Mouse (Mus musculus) neural tube, embryonic 11.5 days (tissue): ENCODE data around the gene RPS10-NUDT3. TPM values are rescaled to one million over a fixed set of nuclear protein-coding genes. Genes with fewer than 3 reads are reported as not detected.
A peak's percentile ranks its signal among the peaks of the same experiment; 100 is the strongest.

ENCODE experiments used
- ATAC-seq: fragments of 200-750 bp; cut with Nextera tagmentation; 2 replicates; pipeline ENCODE4 v1.8.0; 2017; ENCODE audit warnings: moderate number of reproducible peaks, mild to moderate bottlenecking, moderate TSS enrichment, moderate library complexity; ENCODE audit not compliant: insufficient read depth, low FRiP score, low TSS enrichment
- DNase-seq: peaks from one replicate; pipeline ENCODE4 v3.0.0-alpha.2; 2015; ENCODE audit warnings: low spot score
- H3K27ac ChIP-seq: fragments of 300-500 bp; sonication (generic); 2 replicates; pipeline ENCODE4 v1.5.1; 2014; ENCODE audit warnings: low read depth, mild to moderate bottlenecking, low read length
- H3K27me3 ChIP-seq: fragments of 300-500 bp; sonication (generic); 2 replicates; pipeline ENCODE4 v1.6.1; 2014; ENCODE audit warnings: mild to moderate bottlenecking, low read length, mixed read lengths; ENCODE audit not compliant: control insufficient read depth, insufficient read depth
- H3K36me3 ChIP-seq: fragments of 300-500 bp; sonication (generic); 2 replicates; pipeline ENCODE4 v1.6.1; 2014; ENCODE audit warnings: mild to moderate bottlenecking, low read length, moderate library complexity, mixed read lengths; ENCODE audit not compliant: control insufficient read depth, insufficient read depth
- H3K4me1 ChIP-seq: fragments of 300-500 bp; sonication (generic); 2 replicates; pipeline ENCODE4 v1.6.1; 2014; ENCODE audit warnings: low read length, mixed read lengths; ENCODE audit not compliant: control insufficient read depth, insufficient read depth
- H3K4me2 ChIP-seq: fragments of 300-500 bp; sonication (generic); 2 replicates; pipeline ENCODE4 v1.6.1; 2014; ENCODE audit warnings: low read depth, mild to moderate bottlenecking, moderate library complexity
- H3K4me3 ChIP-seq: fragments of 300-500 bp; sonication (generic); 2 replicates; pipeline ENCODE4 v1.5.1; 2014; ENCODE audit warnings: low read depth, low read length
- H3K9ac ChIP-seq: fragments of 300-500 bp; sonication (generic); 2 replicates; pipeline ENCODE4 v1.6.1; 2014; ENCODE audit warnings: mild to moderate bottlenecking, low read length
- H3K9me3 ChIP-seq: fragments of 300-500 bp; sonication (generic); 2 replicates; pipeline ENCODE4 v1.6.1; 2016; ENCODE audit warnings: low read length; ENCODE audit not compliant: control insufficient read depth
- WGBS: fragments of 180-500 bp; shearing (Covaris S2); extraction: QIAGEN DNeasy Blood & Tissue Kit; methylation state at CpG from one replicate; pipeline ENCODE4 v1.1.7; 2014; 5-methylcytosine and 5-hydroxymethylcytosine counted together
- polyA plus RNA-seq: library from polyadenylated mRNA; unstranded; fragments of >200 nt; fragmentation: Nextera tagmentation; extraction: Ambion mirVana; gene quantifications from 2 replicates; pipeline ENCODE4 v1.2.1, GENCODE M21; 2014

Gene RPS10-NUDT3
- polyA plus RNA-seq, 1 experiment from 2014 or later: not detected

GRCm38 (mm10) chr17:27657123-27657522 lies 22.1 kb upstream of the RPS10-NUDT3 start:
- Histone ChIP-seq H3K27ac (no peak overlapping the region), H3K4me1 (peaks cover 5% of the 10 kb centered on the region; the same call in 1 of the 2 replicates), H3K4me3 (no peak overlapping the region), H3K9ac (no peak overlapping the region), H3K9me3 (no peaks in the 10 kb centered on the region), H3K4me2 (no peak overlapping the region), H3K27me3 (peaks cover 18% of the 10 kb centered on the region), H3K36me3 (no peaks in the 10 kb centered on the region)
- 67% methylated on average over 8 of the region's 8 CpGs for WGBS
- no peak for ATAC-seq
- no peak for DNase-seq

DNA sequence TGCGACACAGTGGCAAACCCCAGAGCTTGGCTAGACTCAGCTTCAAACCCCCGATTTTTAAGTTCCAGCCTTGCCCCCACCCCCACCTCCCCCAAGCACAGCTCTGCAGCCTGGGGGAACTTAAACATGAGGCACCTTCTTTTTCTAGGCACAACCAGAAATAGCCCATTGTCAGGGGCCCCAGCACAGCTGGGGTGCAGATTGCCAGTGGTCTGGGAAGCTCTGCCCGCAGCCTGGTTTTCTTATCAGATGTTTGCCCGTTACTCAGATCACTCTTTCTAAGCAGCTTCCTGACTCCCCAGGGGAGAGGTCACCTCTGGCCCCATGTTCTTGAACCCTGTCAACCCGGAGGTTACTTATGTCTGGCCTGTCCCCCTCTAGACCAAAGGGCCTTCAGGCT lies 21.4 kb upstream of the RPS10-NUDT3 start:
- Histone ChIP-seq H3K27ac (no peak overlapping the region), H3K4me2 (peak overlapping the region; percentile 58), H3K36me3 (no peaks in the 10 kb centered on the region), H3K4me3 (no peak overlapping the region), H3K27me3 (peaks cover 18% of the 10 kb centered on the region), H3K9me3 (no peaks in the 10 kb centered on the region), H3K9ac (no peak overlapping the region), H3K4me1 (peaks cover 5% of the 10 kb centered on the region; the same call in 1 of the 2 replicates)
- 20% methylated on average over 5 of the region's 5 CpGs for WGBS
- ATAC-seq (no peak), DNase-seq (no peak)

GRCm38 (mm10) chr17:27656011-27656399 lies 21.0 kb upstream of the RPS10-NUDT3 start:
- Histone ChIP-seq H3K4me2 (peak overlapping the region; percentile 58), H3K36me3 (no peaks in the 10 kb centered on the region), H3K4me1 (peaks cover 5% of the 10 kb centered on the region; the same call in 1 of the 2 replicates), H3K27me3 (peaks cover 18% of the 10 kb centered on the region), H3K9ac (peak overlapping the region; percentile 35; the same call in 1 of the 2 replicates), H3K4me3 (peak overlapping the region; percentile 40), H3K9me3 (no peaks in the 10 kb centered on the region), H3K27ac (no peak overlapping the region)
- peak; percentile 58 for DNase-seq
- 3% methylated on average over 13 of the region's 14 CpGs for WGBS
- no peak for ATAC-seq

- peaks cover 18% of the 10 kb centered on the region for H3K27me3 ChIP-seq
Measured at GRCm38 (mm10) chr17:27655089-27656010, 20.3 kb upstream of the RPS10-NUDT3 start, which contains the start of gene Pacsin1. TSS of gene Pacsin1 (plus strand) at chr17:27655509.

DNA sequence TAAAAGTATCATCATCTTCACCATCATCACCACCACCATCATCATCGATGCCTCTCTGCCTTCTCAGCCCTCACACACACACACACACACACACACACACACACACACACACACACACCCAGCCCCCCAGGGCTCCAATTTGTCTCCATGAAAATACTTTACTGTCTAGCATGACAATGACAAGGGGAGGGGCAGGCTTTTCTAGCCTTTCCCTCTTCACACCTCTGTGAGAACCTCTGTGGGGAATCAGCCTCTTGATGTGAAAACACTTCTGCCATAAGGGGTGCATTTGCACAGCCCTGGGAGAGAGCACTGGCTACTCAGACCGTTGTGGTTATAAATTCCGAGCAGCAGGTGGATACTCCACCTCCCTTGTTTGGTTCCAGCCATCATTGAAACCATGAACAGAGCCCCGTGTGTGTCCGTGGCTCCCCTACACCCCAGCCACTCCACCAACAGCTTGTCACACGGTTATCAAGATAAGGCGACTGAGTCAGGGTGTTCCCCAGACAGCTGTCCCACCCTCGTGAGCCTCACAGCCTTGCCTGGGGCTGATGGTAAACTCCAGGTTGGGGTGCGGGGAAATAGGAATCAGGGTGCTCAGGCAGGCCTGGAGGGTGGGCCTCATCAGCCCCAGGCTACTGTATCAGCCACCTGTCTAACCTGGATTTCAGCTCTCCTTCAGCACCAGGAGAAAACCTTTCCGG lies 18.4 kb upstream of the RPS10-NUDT3 start:
- peaks cover 5% of the 10 kb centered on the region; the same call in 1 of the 2 replicates for H3K4me1 ChIP-seq
- 48% methylated on average over 10 of the region's 10 CpGs for WGBS
- H3K9me3 ChIP-seq: no peaks in the 10 kb centered on the region
- no peaks in the 10 kb centered on the region for H3K36me3 ChIP-seq
- ATAC-seq (no peak), DNase-seq (no peak)
- no peak overlapping the region for H3K4me3 ChIP-seq
- no peak overlapping the region for H3K9ac ChIP-seq
- no peak overlapping the region for H3K4me2 ChIP-seq
- no peak overlapping the region for H3K27ac ChIP-seq
- H3K27me3 ChIP-seq: peaks cover 18% of the 10 kb centered on the region

More at GRCm38 (mm10) chr17:27655089-27656010, 20.3 kb upstream of the RPS10-NUDT3 start, which contains the start of gene Pacsin1:
- ATAC-seq (0 out of 2 replicates have a peak, but pooled peaks have one; percentile 55), DNase-seq (peak; percentile 74)
- peak within 1 kb of the TSS; percentile 40 for H3K4me3 ChIP-seq
- H3K27ac ChIP-seq: no peak within 1 kb of the TSS
- WGBS: 2% methylated on average over 65 of the region's 65 CpGs
- peak within 1 kb of the TSS; percentile 35 for H3K9ac ChIP-seq
- peak within 1 kb of the TSS; percentile 58 for H3K4me2 ChIP-seq
- H3K9me3 ChIP-seq: no peaks in the 10 kb centered on the region
- H3K36me3 ChIP-seq: no peaks in the 10 kb centered on the region
- H3K4me1 ChIP-seq: peaks cover 5% of the 10 kb centered on the region; the same call in 1 of the 2 replicates

DNA sequence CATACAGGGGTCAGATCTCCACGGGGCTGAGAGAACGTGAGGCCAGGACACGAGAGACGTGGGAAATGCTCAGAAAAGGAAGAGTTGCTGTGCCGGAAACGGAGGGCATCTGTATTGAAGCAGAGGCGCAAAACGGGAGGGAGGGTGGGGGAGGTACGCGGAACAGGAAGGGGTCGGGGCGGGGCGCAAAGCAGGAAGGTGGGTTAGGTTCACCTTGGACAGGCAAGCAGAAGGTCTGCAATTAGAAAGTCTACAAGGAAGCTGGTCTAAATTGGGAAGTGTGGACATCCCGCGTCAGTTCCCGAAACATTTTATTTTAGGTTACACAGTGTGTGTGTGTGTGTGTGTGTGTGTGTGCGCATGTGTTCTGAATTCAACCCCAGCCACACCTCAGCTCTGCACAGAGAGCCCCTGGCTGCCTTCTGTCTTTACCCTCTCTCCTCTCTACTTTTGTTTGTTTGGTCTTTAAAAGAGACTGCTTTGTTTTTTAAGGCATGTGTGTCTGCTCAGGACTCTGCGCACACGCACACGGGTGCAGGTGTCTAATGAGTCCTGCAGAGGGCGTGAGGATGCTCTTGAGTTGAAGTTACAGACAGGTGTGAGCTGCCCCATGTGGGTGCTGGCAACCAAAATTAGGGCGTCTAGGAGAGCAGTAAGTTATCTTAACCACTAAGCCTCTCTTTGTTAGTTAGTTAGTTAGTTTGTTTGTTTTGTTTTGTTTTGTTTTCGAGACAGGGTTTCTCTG lies 17.2 kb upstream of the RPS10-NUDT3 start:
- Histone ChIP-seq H3K4me2 (no peak overlapping the region), H3K27ac (no peak overlapping the region), H3K27me3 (peaks cover 18% of the 10 kb centered on the region), H3K36me3 (no peaks in the 10 kb centered on the region), H3K4me1 (peaks cover 5% of the 10 kb centered on the region; the same call in 1 of the 2 replicates), H3K9me3 (no peaks in the 10 kb centered on the region), H3K9ac (no peak overlapping the region), H3K4me3 (no peak overlapping the region)
- ATAC-seq (no peak), DNase-seq (no peak)
- WGBS: 82% methylated on average over 23 of the region's 23 CpGs

- no peak for ATAC-seq
- H3K9ac ChIP-seq: no peak overlapping the region
- peaks cover 8% of the 10 kb centered on the region for H3K27me3 ChIP-seq
- H3K4me3 ChIP-seq: no peak overlapping the region
- 82% methylated on average over 13 of the region's 13 CpGs for WGBS
- no peak for DNase-seq
- no peaks in the 10 kb centered on the region for H3K9me3 ChIP-seq
- no peak overlapping the region for H3K27ac ChIP-seq
- no peak overlapping the region for H3K4me2 ChIP-seq
- 0 out of 2 replicates have a peak, but pooled peaks cover under 1% of the 10 kb centered on the region for H3K4me1 ChIP-seq
- no peaks in the 10 kb centered on the region for H3K36me3 ChIP-seq
Measured at GRCm38 (mm10) chr17:27650586-27650985, 15.6 kb upstream of the RPS10-NUDT3 start.

GRCm38 (mm10) chr17:27650160-27650559 lies 15.1 kb upstream of the RPS10-NUDT3 start:
- Histone ChIP-seq H3K27ac (no peak overlapping the region), H3K9ac (no peak overlapping the region), H3K4me1 (no peaks in the 10 kb centered on the region), H3K4me3 (no peak overlapping the region), H3K9me3 (no peaks in the 10 kb centered on the region), H3K27me3 (peaks cover 5% of the 10 kb centered on the region), H3K4me2 (no peak overlapping the region), H3K36me3 (no peaks in the 10 kb centered on the region)
- WGBS: 12% methylated on average over 12 of the region's 12 CpGs
- ATAC-seq (no peak), DNase-seq (peak; percentile 68)
